Mouse (Mus musculus) urinary bladder, postnatal 25 days (tissue): ENCODE data around the gene Mesp2.

Source experiments
- DNase-seq: peaks from one replicate; pipeline ENCODE4 v3.0.0; 2022; ENCODE audit warnings: low spot score

The Mesp2 gene

DNA sequence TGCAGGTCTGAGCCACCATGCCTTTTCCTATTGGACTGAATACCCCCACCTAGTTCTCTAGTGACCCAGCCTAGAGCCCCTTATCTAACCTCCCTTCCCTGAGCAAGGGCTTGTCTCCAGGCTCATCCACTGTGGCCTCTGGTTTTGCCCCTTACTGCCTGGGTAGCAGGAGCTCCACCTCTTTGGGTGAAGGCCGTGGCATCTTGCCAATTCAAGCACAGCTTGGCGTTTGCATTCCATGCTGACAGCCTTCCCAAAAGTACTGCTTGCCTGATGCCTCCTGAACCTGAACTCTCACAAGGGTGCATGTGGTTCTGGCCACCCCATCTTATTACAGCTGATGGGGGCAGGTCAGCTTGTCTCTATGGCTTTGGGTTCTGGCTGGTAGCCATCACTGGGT is 6.6 kb upstream of the Mesp2 start:
- DNase-seq, result no peak

DNA sequence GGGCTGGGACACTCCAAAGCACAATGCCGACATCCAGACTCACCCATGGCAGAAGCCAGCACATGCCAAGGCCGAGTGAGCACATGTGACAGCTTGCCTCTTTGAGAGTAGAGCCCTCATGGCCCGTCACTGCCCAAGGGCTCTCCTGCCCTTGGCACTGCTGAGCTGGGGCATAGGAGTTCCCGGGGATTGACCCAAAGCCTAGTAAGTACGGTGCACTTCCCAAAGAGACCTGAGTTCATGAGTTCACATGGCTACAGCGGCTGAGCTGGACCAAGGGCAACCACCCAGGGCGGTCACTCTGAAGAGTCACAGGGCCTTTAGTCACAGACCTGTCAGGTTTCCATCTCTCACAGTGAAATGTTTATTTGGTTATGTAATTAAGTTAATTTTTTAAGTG is 2.0 kb upstream of the Mesp2 start:
- DNase-seq, result no peak

DNA sequence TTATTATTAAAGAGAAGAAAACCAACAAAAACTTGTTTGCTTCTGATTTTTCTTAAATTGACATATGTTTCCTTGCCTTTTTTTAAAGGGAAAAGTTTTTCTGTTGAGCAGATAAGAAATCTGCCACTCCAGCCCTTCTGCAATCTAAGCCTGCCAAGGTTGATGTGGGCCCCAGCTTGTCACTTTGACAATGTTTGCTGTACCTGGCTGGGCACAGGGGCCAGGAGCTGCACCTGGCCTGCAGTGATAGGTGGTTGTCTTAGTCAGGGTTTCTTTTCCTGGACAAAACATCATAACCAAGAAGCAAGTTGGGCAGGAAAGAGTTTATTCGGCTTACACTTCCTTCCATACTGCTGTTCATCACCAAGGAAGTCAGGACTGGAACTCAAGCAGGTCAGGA is 2.9 kb downstream of the Mesp2 start:
- no peak for DNase-seq

DNA sequence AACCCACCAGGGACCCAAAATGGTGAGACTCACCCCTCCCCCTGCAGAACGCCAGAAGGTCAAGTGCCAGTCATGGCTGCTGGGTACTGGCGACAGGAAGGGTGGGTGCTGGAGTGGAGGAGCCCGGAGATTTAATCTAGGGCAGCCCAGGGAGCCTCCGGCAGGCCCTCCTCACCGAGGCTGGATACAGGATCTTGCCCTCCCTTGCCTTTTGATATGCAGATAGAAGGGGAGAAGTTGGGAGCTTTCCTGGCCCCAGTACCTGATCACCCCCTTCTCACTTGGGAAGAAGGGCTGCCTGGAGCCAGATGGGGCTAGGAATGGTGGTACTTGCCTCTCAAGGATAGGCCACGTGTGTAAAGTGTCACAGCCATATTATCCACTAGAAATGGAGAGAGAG is 7.8 kb downstream of the Mesp2 start:
- no peak for DNase-seq

DNA sequence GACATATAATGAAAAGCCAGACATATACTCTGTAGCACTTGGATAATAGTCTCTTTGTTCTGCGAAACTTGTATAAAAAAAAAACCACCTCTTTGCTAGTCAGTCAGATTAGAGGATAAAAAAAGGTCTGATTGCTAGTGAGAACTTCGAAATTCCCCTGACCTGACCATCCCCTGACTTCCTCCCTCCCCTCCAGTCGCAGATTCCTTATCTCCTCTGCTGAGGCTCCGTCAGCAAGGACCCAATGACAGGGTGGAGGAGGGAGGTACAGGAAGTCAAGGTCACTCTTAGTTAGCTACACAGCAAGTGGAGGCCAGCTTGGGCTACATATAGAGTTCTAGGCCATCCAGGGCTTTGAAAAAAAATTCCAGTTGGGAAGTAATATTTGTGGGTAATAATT is 9.0 kb downstream of the Mesp2 start:
- DNase-seq, result no peak

DNA sequence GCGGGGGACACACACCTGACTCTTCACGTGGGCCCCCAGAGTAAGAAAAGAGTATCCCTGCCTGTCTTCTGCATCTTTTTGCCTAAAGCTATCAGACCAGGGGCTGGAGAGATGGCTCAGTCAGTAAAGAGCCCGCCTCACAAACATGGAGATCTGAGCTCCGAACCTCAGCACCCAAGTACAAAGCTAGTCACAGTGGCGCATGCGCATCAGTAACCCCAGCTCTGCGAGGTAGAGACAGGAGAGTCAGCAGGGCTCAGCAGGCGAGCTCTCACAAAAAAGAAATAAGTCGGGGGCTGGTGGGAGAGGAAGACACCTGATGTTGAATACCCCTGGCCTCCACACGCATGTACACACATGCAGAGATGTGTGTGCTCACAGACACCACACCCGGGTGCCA is 9.5 kb downstream of the Mesp2 start:
- no peak for DNase-seq

DNA sequence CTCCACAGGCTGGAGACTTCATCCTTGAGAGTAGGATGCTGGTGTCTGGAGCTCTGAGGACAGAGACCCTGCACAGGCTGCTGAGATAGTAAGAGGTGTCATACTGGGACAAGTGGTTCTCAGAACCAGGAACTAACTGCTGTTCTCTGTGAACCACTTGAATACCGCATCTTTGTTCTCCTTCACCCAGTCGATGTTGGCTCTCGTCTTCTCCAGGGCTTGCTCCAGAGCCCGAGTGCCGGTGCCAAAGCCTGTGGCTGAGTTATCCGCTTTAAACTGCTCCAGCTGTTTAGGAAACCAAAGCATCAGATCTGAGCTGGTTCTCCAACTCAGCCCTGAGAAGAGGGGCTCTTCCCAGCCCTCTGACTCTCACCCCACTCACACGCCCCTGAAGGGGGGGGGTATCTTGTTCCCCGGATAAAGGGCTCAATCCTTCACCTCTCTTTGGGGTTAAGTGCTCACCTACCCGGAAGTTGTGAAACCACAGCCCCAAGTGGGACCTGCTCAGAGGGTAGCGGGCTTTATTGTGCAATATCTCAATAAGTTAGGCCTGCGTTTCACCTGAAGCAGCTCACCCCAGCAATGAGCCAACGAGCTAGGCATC is 11.7 kb downstream of the Mesp2 start:
- DNase-seq, result no peak

DNA sequence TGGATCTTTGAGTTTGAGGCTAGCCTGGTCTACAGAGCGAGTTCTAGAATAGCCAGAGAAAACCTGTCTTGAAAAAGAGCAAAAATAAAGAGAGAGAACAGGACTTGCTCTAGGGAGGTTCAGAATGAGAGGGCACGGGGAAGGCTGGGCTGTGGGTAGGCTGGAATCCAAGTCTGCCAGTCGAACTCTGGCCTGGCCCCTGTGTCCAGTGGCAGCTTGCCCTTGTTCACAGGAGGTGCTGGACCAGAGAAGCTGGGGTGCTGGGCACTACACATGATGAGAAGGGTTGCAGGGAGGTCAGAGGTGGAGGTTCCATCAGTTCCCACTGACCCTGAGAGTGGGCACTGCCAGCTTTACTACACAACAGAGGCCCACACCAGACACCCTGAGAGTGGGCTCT is 17.8 kb downstream of the Mesp2 start:
- no peak for DNase-seq

DNA sequence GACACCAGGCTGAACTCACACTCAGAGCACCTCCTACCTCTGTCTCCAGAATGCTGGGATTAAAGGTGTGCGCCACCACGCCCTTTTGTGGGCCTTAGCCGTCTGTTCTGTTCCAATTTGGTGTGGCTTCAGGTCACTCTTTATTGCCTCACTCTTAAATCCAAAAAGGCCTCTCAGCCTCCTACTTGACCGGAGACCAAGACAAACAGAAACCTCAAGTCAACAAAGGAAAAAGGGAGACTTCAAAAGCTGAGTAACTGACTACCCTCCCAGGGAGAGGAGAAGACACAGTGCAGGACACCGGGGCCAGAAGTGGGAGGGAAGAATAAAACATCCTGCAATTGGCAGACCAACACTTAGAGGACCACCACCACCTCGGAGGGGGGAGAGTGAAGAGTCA is 20.6 kb downstream of the Mesp2 start:
- no peak for DNase-seq

DNA sequence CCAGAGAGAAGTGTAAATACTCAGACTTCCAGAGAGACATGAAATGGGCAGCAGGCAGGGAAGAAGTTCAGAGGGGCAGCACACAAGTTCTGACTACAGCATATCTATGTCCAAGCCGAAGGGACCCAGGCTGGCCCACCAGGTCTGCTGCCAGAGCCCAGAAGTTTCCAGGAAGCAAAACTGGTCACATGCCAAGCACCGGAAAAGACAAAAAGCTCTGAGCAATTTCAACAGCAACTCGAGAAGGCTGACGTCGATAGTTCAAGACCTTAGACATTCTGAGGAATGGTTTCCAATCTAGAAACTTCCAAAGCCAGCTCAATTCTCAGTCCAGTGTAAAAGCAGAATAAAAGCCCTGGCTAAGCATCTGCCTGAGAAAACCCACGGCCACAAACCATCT is 21.1 kb downstream of the Mesp2 start:
- DNase-seq, result no peak

DNA sequence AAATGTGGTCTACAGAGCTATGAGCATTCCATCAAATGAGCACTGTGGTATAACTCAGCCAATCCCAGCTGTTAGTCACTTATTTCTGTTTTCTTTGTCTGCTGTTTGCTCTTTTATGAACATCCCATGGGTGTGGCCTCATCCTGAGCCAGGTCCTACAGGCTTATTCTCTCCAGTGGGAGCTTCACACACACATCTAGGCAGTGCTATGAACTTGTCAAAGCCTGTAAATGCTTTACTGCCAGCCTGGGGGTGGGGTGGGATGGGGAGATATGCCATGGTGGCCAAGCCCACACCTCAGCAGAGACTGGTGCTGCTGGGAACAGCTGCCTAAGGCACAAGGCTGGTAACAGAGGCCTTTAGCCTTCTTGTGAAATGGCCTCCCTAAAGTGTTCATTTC is 22.5 kb downstream of the Mesp2 start:
- DNase-seq, result no peak

DNA sequence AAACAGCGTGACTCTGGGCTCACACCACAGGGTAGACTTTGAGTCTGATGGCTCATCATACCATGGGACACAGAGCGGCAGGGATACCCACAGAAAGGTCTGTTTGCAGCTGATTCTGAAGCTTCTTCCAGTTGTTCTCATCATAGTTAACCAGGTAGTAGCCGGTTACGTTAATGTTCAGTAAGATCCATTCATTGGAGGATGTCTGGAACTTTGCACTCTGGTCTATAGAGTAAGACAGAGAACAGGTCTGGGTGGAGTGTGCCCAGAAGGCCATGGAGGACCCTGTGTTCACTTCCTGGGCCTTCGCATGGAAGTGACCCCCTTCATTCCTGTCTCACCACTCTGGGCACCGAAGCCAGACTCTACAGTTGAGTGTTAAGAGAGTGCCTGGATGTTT is 24.7 kb downstream of the Mesp2 start:
- no peak for DNase-seq

DNA sequence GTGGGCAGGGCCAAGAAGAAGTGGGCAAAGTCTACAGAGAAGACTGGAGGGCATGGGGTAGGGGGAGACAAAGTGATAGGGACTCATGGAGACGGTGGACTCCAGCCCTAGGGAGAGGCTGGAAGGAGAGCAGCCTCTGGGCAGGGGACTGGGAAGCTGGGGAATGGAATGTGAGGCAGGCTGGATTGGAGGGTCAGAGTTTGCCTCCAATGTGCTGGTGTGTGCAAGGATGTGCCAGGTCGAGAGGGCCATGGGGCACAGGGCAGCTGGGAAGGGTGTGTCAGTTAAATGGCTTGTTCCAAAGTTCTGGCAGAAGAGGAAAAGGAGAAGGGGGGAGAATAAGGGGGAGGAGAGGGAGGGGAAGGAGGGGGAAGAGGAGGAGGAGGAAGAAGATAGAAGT is 26.7 kb downstream of the Mesp2 start:
- DNase-seq, result no peak

DNA sequence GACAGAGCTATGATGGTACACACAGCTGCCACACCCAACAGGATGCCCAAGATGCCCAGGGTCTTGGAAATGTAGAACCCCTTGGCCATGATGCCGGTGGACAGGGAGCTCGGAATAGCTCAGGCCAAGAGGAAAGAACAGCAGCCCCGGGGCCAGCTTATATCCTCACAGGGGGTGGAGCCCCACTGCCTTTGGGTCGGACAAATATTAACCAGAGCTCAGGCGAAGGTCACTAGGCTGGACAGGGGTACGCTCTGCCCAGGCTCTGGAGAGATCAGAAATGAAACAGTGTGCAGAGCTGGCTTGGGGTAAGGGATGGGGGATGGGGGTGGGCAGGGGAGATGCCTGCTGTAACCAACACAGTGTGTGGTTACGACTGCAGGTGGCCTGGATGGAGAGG is 31.6 kb downstream of the Mesp2 start:
- DNase-seq, result no peak

DNA sequence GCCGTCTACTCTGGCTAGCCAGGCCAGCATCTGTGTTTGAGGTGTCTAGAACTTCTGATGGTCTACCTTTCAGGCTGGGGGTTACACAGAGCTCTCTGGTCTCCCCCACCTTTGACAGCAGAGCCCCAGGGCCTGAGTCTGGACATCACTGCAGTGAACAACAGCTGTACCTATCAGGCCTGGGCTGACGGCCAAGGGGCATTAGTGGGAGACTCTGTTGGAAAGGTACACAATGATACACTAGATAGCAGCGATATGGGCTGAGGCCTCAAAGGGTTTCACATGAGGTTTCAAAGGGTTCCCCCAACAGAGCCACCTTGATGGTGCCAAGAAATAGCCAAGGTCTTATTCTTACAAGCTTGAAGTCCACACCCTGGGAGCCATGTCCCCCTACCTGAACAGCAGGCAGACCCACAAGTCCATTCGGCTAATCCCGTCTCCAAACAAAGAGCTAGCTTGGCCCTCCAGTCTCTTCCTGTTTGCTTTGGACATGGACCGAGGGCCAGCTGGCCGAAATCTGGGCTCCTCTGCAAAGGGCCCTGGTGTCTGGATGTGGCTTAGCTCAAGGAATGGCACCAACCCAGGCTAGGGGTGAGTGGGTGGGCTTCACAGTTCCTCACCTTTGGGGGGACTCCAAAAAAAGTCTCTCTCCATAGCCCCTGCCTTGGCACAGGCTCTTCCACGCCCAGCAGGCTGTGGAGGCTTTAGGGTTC is 33.7 kb downstream of the Mesp2 start:
- no peak for DNase-seq

DNA sequence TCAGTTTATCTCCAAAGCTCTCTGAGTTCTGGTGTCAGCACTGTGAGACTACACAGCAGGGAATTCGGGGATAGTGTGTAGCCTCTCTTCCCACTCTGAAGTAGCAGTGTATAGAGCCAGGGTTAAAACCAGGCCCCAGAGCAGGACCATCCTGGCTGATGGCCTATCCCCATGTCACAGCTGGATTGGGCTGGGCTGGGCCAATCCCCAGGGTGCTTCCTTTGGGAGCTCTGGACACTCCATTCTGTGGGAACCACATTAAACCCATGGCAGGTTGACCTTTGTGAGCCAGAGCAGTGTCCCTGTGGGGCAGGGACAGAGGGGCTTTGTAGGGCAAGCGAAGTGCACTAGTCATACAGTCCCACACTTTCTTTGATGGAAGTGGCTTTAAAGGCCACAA is 35.8 kb downstream of the Mesp2 start:
- no peak for DNase-seq

DNA sequence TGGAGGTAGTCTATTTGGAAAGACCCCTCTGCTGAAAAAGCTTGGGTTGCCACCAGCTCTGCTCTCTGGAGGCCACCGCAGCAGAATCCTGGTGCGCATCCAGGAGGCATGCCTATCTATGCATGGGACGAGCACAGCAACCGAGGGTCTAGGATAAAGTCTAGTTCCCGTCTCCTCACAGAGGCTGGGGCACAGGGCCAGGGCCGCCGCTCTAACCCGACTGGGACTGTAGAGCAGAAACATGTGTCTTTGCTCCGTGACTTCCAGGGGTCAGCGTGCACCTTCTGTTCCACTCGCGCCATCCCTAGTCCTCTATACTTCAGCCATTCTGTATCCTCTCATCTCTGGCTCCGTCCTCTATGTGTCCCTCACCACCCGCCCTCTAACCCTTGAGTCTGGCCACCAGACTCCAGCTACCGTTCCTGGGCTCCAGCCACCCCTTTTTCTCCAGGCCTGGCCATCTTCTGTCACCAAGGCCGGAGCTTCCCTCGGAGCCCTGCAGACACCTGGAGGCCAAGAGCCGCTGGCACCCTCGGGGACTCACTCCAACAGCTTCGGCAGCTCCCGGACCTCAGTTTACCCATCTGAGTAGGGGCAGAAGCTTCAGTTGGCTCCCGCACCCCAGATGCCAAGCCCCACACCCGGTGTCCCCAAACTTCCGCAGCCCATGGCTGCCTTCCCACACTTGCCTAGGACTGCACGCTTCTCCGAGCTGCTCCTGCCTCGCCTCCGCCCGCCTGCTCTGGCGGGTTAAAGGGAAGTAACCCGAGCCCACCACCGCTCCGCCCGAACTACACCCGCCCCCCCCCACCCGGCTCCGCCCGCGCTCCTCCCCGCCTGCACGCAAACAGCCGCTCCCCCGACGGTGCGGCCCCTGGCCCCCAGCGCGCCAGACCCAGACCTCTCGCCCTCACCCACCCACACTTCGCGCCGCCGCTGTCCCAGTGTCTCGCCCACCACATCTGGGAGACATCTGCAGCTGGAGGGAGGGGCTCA is 37.2 kb downstream of the Mesp2 start:
- peak; percentile 33 for DNase-seq

DNA sequence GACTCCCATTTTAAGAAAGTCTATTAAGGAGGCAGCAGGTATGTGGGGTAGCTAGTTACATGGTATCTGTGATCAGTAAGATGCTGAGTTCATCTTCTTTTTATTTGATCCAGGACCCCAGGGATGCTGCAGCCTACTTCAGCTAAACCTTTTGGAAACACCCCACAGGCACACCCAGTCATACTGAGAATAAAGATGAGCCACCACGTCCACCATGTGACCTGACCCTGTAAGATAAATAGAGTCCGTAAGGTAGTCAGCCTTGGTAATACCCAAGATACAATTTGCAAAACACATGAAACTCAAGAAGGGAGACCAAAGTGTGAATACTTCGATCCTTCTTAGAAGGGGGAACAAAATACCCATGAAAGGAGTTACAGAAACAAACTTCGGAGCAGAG is 45.8 kb downstream of the Mesp2 start:
- no peak for DNase-seq

DNA sequence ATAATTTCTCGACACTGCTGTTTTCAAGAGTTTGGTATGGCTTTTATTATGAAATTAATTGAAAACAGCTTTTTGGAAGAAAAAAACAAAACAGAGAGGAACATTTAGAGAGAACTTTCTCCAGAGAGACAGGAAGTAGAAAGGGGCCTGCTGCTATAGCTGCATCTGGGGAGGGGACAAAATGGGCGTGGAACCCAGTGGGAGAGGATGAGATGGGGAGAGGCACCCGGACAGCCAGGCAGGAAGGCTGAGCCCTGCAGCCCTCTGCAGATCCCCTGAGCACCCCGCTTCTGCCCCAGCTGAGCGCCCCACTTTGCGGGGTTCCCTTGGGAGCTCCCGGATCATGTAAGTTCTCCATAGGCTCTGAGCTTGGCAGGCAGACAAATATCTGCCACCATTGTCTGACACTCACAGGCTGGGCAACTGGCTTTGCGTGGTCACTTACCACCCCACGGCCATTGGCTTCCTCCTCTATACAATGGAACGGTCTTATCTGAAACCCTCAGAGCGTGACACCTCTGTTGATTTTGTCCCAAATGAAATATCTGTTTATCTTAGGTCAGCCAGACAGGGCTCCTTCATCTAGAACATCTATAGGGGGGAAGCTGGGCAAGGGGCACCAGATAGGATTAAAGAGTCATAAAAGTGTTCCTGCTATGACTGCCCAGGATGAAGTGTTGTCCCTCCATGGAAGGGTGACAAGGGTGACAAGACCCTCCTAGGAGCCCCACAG is 47.8 kb downstream of the Mesp2 start:
- DNase-seq, result no peak

DNA sequence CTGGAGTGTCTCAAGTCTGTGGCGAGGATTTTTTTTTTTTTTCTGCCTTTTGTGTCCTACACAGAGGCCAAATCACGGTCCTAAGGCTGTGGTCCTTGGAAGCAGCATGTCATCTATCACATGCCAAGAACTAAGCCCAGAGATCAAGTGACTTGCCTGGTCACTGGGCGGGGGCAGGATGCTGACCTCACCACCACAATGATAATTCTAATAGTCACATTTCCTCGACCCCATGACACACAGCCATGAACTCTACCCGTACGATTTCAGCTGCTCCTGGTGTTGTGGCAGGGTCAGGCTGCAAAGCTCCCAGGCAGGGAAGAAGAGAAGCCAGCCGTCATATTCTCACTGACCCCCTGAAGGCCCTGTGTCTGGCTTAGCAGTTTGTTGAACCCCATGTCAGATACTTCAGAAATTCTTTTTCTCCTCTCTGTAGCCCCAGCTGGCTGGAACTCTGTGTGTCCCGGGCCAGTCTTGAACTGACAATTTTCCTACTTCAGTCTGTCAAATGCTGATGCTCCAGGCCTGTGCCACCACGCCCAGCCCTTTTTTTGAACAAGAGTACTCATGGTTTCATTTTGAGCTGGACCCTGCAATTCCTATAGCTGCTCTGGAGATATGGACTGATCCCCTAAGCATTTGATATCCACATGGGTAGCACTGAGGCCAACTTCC is 48.6 kb downstream of the Mesp2 start:
- DNase-seq, result no peak

DNA sequence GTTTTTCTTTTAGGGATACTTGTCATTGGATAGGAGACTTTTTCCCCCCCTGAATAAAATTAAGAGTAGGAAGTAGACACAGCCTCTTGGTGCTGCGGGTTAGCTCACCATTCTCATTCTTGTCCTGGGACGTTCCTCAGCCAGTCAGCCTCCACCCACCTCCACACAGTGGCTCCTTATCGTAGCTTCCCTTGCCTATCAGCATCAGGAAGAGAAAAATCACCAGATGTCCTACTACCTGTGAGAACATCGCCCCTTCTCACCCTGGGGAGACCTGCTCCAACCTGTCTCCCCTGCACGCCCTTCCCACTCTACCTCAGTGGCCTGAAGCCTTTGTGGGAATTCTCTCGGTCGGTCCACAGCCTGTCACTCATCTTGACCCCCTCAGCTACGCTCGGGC is 50.3 kb downstream of the Mesp2 start, which contains the start of gene Anpep:
Gene Anpep, minus strand, starts transcription at position 249 of the 400 bp plus-strand sequence.
- no peak for DNase-seq

DNA sequence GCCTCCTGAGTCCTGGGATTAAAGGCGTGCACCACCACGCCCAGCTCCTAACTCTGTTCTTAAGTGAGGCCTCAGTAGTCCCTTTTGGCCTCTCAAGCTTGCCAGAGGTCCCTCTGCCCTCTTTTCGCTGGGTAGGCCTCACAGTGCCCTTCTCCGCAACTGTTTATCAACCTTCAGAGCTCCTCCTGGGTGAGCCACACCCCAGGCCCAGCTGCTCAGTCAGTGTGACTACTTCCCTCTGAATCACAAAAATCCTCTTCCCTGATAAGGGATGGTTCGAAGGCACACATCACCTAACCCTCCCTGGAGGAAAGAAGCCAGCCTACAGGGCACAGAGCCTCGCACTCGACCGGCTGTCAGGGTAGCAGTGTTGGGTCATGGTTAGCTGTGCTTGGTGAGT is 51.3 kb downstream of the Mesp2 start:
- no peak for DNase-seq
